Mouse (Mus musculus): ENCODE measurements around the gene Tap2. TPM values are rescaled to one million over a fixed set of nuclear protein-coding genes. Genes with fewer than 3 reads are reported as not detected.
A peak's percentile ranks its signal among the peaks of the same experiment; 100 is the strongest.

Gene Tap2
- total RNA-seq, 1 experiment from 2014 or later: 56.6 TPM

DNA sequence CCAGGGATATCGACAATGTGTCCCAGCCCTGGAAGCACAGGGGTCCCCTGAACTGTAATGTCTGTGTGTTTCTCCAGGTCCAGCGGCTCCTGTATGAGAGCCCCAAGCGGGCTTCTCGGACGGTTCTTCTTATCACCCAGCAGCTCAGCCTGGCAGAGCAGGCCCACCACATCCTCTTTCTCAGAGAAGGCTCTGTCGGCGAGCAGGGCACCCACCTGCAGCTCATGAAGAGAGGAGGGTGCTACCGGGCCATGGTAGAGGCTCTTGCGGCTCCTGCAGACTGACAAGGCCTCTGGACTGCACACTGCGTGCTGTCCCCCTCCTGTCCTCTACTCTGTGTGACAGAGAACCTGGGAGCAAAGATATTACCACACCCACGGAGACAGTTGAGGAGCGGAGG is 6.8 kb upstream of the Tap2 start:
- DNase-seq: no peak

- peak; percentile 94 for DNase-seq
Observed at GRCm38 (mm10) chr17:34196941-34197894, 6.1 kb upstream of the Tap2 start, which contains the start of gene Psmb8. Psmb8 (plus strand) TSS chr17:34197721.

- DNase-seq: peak; percentile 37
Observed at GRCm38 (mm10) chr17:34197904-34198520, 5.3 kb upstream of the Tap2 start.

- DNase-seq: no peak
Observed at GRCm38 (mm10) chr17:34198521-34198912, 4.8 kb upstream of the Tap2 start.

- DNase-seq: no peak
Observed at GRCm38 (mm10) chr17:34199050-34199619, 4.2 kb upstream of the Tap2 start.

DNA sequence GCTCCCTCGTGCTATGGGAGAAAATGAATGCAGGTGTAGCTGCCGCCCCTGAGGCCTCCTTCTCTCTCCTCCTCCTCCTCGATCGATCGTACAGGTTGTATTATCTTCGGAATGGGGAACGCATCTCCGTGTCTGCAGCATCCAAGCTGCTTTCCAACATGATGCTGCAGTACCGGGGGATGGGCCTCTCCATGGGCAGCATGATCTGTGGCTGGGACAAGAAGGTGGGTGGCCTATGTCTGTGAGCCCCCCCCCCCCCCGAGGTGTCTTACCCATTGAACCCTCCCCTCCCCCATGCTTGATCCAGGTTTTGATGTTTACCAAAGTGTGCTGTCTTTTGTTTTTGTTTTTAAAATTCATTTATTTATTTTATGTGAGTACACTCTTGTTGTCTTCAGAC is 3.3 kb upstream of the Tap2 start:
- no peak for DNase-seq

DNA sequence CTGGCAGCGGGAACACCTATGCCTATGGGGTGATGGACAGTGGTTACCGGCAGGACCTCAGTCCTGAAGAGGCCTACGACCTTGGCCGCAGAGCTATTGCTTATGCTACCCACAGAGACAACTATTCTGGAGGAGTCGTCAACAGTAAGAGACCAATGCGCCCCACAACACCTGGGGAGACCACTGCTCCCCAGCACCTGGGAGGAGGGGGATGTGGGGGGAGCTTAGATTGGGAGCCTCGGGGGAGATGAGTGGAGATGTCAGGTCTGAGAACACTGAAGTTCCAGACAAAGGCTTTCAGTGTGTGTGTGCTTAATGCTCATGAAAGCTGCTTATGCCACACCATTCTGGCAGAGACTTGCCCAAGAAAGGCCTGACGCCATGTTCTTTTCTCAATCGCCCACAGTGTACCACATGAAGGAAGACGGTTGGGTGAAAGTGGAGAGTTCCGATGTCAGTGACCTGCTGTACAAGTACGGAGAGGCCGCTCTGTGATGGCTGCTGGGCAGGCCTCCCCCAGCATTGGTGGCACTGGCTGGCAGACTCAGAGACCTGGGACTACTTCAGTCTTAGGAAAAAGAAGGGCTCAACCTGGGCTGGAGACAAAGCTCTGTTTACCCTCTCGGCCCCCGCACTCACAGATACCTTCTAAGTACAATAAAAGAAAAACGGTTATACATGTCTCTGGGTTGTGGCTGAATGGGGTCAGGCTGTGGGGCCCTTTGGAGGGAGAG is 2.4 kb upstream of the Tap2 start:
- DNase-seq: no peak

DNA sequence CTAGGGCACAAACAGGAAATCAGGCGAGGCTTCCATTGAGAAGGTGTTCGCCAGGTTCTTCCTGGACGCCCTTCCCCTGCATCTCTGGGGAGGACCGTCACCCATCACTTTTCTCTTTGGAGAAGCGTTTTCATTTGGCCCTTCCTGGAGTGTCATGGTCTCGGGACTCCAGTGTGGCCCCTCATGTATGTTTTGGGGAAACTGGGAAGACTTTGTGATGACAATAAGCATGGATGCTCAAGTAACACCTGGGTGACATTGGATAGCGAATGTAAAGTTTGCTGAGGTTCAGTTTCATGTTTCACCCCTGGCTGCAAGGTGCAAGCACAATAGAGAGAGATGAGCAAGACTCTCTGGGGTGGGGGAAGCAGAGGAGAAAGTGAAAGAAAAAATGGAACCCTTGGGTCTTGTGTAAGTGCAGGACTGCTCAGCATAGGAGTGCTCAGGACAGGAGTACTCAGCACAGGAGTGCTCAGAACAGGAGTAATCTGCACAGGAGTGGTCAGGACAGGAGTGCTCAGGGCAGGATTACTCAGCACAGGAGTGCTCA is 1.7 kb upstream of the Tap2 start:
- no peak for DNase-seq

DNA sequence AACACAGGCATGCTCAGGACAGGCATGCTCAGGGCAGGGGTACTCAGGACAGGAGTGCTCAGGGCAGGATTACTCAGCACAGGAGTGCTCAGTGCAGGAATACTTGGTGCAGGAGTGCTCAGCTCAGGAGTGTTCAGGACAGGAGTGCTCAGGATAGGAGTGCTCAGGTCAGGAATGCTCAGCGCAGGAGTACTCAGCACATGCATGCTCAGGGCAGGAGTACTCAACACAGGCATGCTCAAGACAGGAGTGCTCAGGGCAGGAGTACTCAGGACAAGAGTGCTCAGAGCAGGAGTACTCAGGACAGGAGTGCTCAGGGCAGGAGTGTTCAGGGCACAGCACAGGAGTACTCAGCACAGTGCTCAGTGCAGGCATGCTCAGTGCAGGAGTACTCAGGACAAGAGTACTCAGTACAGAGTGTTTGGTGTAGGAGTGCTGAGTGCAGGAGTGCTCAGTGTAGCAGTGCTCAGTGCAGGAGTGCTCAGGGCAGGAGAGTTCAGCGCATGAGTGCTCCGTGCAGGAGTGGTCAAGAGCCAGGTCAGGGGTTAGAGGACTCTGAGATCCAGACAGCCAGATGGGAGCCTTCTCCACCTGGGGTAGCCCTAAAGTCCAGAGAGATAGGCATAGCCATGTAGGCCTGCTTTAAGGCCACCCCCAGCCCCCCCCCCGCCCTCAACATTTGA is 426 bp upstream of the Tap2 start:
- no peak for DNase-seq

- DNase-seq: peak; percentile 90
Observed at GRCm38 (mm10) chr17:34204303-34205010, 1.1 kb downstream of the Tap2 start.

- peak; percentile 44 for DNase-seq
Observed at GRCm38 (mm10) chr17:34205021-34205745, 1.9 kb downstream of the Tap2 start.

GRCm38 (mm10) chr17:34205746-34206176 is 2.4 kb downstream of the Tap2 start:
- DNase-seq: no peak

DNA sequence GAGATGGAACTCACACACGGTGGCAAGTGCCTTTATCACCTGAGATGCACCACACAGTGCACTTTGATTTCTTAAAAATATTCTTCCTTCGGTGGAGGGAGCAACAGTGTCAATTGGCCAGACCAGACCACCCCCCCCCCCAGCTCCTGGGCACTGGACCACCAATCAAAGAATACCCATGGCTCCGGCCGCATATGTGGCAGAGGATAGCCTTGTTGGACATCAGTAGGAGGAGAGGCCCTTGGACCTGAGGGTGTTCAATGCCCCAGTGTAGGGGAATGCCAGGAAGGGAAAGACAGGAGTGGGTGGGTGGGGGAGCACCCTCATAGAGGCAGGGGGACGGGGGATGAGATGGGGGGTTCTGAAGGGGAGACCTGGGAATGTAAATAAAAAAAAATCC is 3.4 kb downstream of the Tap2 start:
- no peak for DNase-seq

DNA sequence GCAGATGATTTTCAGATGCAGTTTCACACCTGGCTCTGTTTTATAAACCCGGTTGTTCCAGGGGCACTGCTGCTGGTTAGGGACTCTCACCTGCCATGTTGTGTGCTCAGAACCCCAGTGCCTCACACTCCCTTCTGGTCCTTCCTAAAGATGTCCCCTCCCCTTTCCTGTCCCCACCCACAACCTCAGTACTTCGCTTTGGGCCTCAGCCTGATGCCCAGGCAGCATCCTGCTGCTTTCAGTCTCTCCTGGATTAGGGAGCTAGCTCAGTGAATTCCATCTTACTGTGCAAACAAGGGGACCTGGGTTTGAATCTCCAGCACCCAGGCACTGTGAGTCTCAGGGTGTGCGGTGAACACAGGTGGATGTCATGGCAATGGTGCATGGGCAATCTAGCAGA is 4.1 kb downstream of the Tap2 start:
- no peak for DNase-seq

- no peak for DNase-seq
Observed at GRCm38 (mm10) chr17:34207866-34208265, 4.5 kb downstream of the Tap2 start.

DNA sequence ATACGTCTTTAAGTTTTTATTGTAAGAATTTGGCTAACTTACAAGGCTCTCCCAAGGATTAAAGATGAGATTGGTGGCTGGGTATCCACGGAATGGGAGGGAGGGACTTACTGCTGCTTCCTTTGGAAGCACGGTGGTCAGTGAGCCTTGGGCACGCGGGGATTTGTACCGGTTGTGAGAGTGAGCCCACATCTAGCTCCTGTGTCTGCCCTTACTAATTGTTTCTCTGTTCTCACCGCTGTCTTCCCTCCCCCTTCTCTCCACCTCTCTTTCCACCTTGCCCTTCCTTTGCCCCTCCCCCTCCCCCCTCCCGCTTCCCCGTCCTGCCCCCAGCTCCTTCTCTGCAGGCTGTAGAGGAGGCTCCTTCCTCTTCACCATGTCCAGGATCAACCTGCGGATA is 5.1 kb downstream of the Tap2 start:
- no peak for DNase-seq

GRCm38 (mm10) chr17:34209680-34210079 is 6.4 kb downstream of the Tap2 start:
- no peak for DNase-seq

GRCm38 (mm10) chr17:34210599-34210998 is 7.3 kb downstream of the Tap2 start:
- DNase-seq: peak; percentile 35

DNA sequence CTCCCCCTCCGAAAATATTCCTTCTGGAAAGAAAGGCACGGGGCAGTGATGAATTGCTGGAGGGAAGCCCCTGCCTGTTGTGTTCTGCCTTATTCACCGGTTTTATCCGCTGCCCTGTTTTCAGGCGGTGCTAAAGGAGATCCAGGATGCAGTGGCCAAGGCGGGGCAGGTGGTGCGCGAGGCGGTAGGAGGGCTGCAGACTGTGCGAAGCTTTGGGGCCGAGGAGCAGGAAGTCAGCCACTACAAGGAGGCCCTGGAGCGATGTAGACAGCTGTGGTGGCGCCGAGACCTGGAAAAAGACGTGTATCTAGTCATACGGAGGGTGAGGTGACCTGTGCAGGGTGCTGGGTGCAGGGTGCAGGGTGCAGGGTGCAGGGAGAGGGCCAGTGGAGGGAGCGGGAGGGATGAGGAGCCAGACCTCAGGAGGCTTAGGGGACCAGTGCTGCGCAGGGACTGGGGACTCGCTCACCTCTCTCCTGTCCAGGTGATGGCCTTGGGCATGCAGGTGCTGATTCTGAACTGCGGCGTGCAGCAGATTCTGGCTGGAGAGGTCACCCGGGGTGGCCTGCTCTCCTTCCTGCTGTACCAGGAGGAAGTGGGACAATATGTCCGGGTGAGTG is 8.5 kb downstream of the Tap2 start:
- no peak for DNase-seq

DNA sequence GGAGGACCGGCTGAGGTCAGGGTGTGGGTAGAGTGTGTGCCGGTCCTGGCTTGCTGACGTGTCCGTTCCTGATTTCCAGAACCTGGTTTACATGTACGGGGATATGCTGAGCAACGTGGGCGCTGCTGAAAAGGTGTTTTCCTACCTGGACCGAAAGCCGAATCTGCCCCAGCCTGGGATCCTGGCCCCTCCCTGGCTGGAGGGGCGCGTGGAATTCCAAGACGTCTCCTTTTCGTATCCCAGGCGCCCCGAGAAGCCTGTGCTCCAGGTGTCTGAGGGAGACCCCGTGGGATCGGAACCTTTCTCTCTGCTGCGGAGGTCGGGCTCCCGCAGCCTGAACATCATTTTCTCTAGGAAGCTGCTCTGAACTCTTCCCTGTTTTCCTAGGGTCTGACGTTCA is 10.6 kb downstream of the Tap2 start:
- no peak for DNase-seq
